Mouse (Mus musculus) liver, embryonic 16.5 days (tissue): ENCODE results near the gene Dpysl5. TPM values are rescaled to one million over a fixed set of nuclear protein-coding genes. Genes with fewer than 3 reads are reported as not detected.

Experiments used
- ATAC-seq: fragments of 200-750 bp; cut with Nextera tagmentation; 2 replicates; pipeline ENCODE4 v1.8.0; 2017; ENCODE audit warnings: low read depth, mild to moderate bottlenecking, moderate number of reproducible peaks, moderate library complexity
- H3K27ac ChIP-seq: fragments of 300-500 bp; sonication (generic); 2 replicates; pipeline ENCODE4 v1.5.1; 2014; ENCODE audit warnings: mild to moderate bottlenecking, low read length
- H3K27me3 ChIP-seq: fragments of 300-500 bp; sonication (generic); 2 replicates; pipeline ENCODE4 v1.6.1; 2014; ENCODE audit warnings: low read depth, low read length, mixed read lengths; ENCODE audit not compliant: control insufficient read depth, insufficient read depth
- H3K36me3 ChIP-seq: fragments of 300-500 bp; sonication (generic); 2 replicates; pipeline ENCODE4 v1.6.1; 2014; ENCODE audit warnings: mild to moderate bottlenecking; ENCODE audit not compliant: control insufficient read depth, insufficient read depth
- H3K4me1 ChIP-seq: fragments of 300-500 bp; sonication (generic); 2 replicates; pipeline ENCODE4 v1.6.1; 2014; ENCODE audit warnings: low read depth, low read length, mixed read lengths; ENCODE audit not compliant: control insufficient read depth
- H3K4me2 ChIP-seq: fragments of 300-500 bp; sonication (generic); 2 replicates; pipeline ENCODE4 v1.6.1; 2014; ENCODE audit warnings: low read depth, low read length, mixed read lengths
- H3K4me3 ChIP-seq: fragments of 300-500 bp; sonication (generic); 2 replicates; pipeline ENCODE4 v1.5.1; 2014; ENCODE audit warnings: low read depth, mild to moderate bottlenecking, low read length
- H3K9ac ChIP-seq: fragments of 300-500 bp; sonication (generic); 2 replicates; pipeline ENCODE4 v1.6.1; 2014; ENCODE audit warnings: low read depth, low read length
- H3K9me3 ChIP-seq: fragments of 300-500 bp; sonication (generic); replicated peaks from 2 replicates; pipeline ENCODE4 v1.6.1; 2016; ENCODE audit warnings: low read length; ENCODE audit not compliant: control insufficient read depth
- WGBS: fragments of 180-500 bp; shearing (Covaris S2); extraction: QIAGEN DNeasy Blood & Tissue Kit; methylation state at CpG from one replicate; pipeline ENCODE4 v1.1.7; 2014; ENCODE audit not compliant: insufficient replicate concordance; 5-methylcytosine and 5-hydroxymethylcytosine counted together
- polyA plus RNA-seq: library from polyadenylated mRNA; unstranded; fragments of >200 nt; fragmentation: Nextera tagmentation; extraction: Ambion mirVana; gene quantifications from 2 replicates; pipeline ENCODE4 v1.2.1, GENCODE M21; 2015

Gene Dpysl5
- polyA plus RNA-seq, 1 experiment from 2014 or later: 0.32 TPM

GRCm38 (mm10) chr5:30765596-30766370 lies 54.4 kb downstream of the Dpysl5 start:
- no peak overlapping the region for H3K4me3 ChIP-seq
- peaks cover 6% of the 10 kb centered on the region for H3K4me1 ChIP-seq
- no peak overlapping the region for H3K4me2 ChIP-seq
- H3K27ac ChIP-seq: no peak overlapping the region
- no peak overlapping the region for H3K9ac ChIP-seq
- H3K27me3 ChIP-seq: no peaks in the 10 kb centered on the region
- no peaks in the 10 kb centered on the region for H3K36me3 ChIP-seq
- H3K9me3 ChIP-seq: no peaks in the 10 kb centered on the region
- no peak for ATAC-seq
- 67% methylated on average over 12 of the region's 12 CpGs for WGBS

GRCm38 (mm10) chr5:30768082-30768481 lies 56.7 kb downstream of the Dpysl5 start:
- Histone ChIP-seq H3K4me1 (peaks cover 6% of the 10 kb centered on the region), H3K9ac (no peak overlapping the region), H3K27ac (no peak overlapping the region), H3K27me3 (no peaks in the 10 kb centered on the region), H3K36me3 (no peaks in the 10 kb centered on the region), H3K4me2 (no peak overlapping the region), H3K9me3 (no peaks in the 10 kb centered on the region), H3K4me3 (no peak overlapping the region)
- no peak for ATAC-seq
- WGBS: 62% methylated on average over 4 of the region's 4 CpGs

- peak; percentile 75 for ATAC-seq
- Histone ChIP-seq H3K4me2 (peak overlapping the region; percentile 1; the same call in 1 of the 2 replicates), H3K27me3 (no peaks in the 10 kb centered on the region), H3K27ac (no peak overlapping the region), H3K36me3 (no peaks in the 10 kb centered on the region), H3K9me3 (no peaks in the 10 kb centered on the region), H3K9ac (no peak overlapping the region), H3K4me3 (no peak overlapping the region), H3K4me1 (peaks cover 6% of the 10 kb centered on the region)
- WGBS: 19% methylated on average over 9 of the region's 9 CpGs
Measured at GRCm38 (mm10) chr5:30768598-30768997, 57.2 kb downstream of the Dpysl5 start.

GRCm38 (mm10) chr5:30769075-30769474 lies 57.7 kb downstream of the Dpysl5 start:
- Histone ChIP-seq H3K27ac (no peak overlapping the region), H3K4me3 (no peak overlapping the region), H3K27me3 (no peaks in the 10 kb centered on the region; the same call in 1 of the 2 replicates), H3K9ac (no peak overlapping the region), H3K36me3 (no peaks in the 10 kb centered on the region), H3K4me1 (peaks cover 6% of the 10 kb centered on the region), H3K4me2 (peak overlapping the region; percentile 1; the same call in 1 of the 2 replicates), H3K9me3 (no peaks in the 10 kb centered on the region)
- ATAC-seq: peak; percentile 56; the same call in 1 of the 2 replicates
- 58% methylated on average over 9 of the region's 9 CpGs for WGBS

- peak; percentile 51; the same call in 1 of the 2 replicates for ATAC-seq
- H3K9ac ChIP-seq: no peak overlapping the region
- no peak overlapping the region for H3K27ac ChIP-seq
- peak overlapping the region; percentile 46 for H3K4me2 ChIP-seq
- H3K4me3 ChIP-seq: peak overlapping the region; percentile 28; the same call in 1 of the 2 replicates
- H3K36me3 ChIP-seq: no peaks in the 10 kb centered on the region
- H3K27me3 ChIP-seq: peaks cover 2% of the 10 kb centered on the region; the same call in 1 of the 2 replicates
- WGBS: 8% methylated on average over 20 of the region's 20 CpGs
- no peaks in the 10 kb centered on the region for H3K4me1 ChIP-seq
- H3K9me3 ChIP-seq: no peaks in the 10 kb centered on the region
Measured at GRCm38 (mm10) chr5:30774601-30775371, 63.4 kb downstream of the Dpysl5 start.

- no peaks in the 10 kb centered on the region for H3K27me3 ChIP-seq
- no peaks in the 10 kb centered on the region for H3K4me1 ChIP-seq
- H3K36me3 ChIP-seq: no peaks in the 10 kb centered on the region
- H3K27ac ChIP-seq: no peak overlapping the region
- ATAC-seq: no peak
- 54% methylated on average over 9 of the region's 9 CpGs for WGBS
- H3K4me2 ChIP-seq: no peak overlapping the region
- H3K9me3 ChIP-seq: no peaks in the 10 kb centered on the region
- H3K9ac ChIP-seq: no peak overlapping the region
- H3K4me3 ChIP-seq: no peak overlapping the region
Measured at GRCm38 (mm10) chr5:30780699-30781098, 69.3 kb downstream of the Dpysl5 start.

- H3K36me3 ChIP-seq: no peaks in the 10 kb centered on the region
- no peaks in the 10 kb centered on the region for H3K27me3 ChIP-seq
- no peak overlapping the region for H3K9ac ChIP-seq
- H3K4me3 ChIP-seq: no peak overlapping the region
- no peak for ATAC-seq
- no peak overlapping the region for H3K27ac ChIP-seq
- H3K4me2 ChIP-seq: no peak overlapping the region
- WGBS: 50% methylated on average over 3 of the region's 3 CpGs
- H3K9me3 ChIP-seq: no peaks in the 10 kb centered on the region
- no peaks in the 10 kb centered on the region for H3K4me1 ChIP-seq
Measured at GRCm38 (mm10) chr5:30781147-30781546, 69.8 kb downstream of the Dpysl5 start.

- Histone ChIP-seq H3K9me3 (no peaks in the 10 kb centered on the region), H3K27me3 (no peaks in the 10 kb centered on the region), H3K4me3 (no peak overlapping the region), H3K36me3 (no peaks in the 10 kb centered on the region), H3K4me1 (no peaks in the 10 kb centered on the region), H3K4me2 (no peak overlapping the region), H3K9ac (no peak overlapping the region), H3K27ac (no peak overlapping the region)
- no peak for ATAC-seq
- WGBS: 51% methylated on average over 5 of the region's 5 CpGs
Measured at GRCm38 (mm10) chr5:30787381-30787780, 76.0 kb downstream of the Dpysl5 start.

GRCm38 (mm10) chr5:30790047-30790446 lies 78.7 kb downstream of the Dpysl5 start:
- Histone ChIP-seq H3K9ac (no peak overlapping the region), H3K4me2 (no peak overlapping the region), H3K27me3 (no peaks in the 10 kb centered on the region), H3K4me3 (no peak overlapping the region), H3K36me3 (no peaks in the 10 kb centered on the region), H3K27ac (no peak overlapping the region), H3K4me1 (no peaks in the 10 kb centered on the region), H3K9me3 (no peaks in the 10 kb centered on the region)
- 71% methylated on average over 3 of the region's 3 CpGs for WGBS
- no peak for ATAC-seq
